13 mouse cellular contexts compared by ENCODE assay signal in the genomic region with DNA sequence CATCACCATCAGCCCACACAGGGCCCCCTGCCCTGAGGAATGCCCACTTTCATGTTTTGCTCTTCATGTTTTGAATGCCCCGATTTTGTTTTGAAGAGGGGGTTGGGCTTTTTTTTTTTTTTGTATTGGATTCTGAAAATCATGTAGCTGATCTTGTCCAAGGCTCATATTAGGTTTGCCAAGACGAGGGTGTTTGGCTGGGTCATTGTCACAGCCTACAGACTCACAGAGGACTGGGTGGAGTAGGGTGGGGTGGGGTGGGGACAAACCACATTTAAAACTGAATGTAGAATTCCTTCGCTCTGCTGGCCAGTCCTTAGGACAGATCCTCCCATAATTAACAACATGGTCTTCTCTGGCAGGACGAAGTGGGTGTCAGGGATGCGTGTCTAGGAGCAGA. TPM values are rescaled to one million over a fixed set of nuclear protein-coding genes. Genes with fewer than 3 reads are reported as not detected.
DNase-seq lines count a peak whose midpoint lies in the region; ATAC-seq and TF ChIP-seq lines count a peak whose summit lies in the region.
"Had no signal": no experiment of that assay in that cellular context is flagged by ENCODE, and none has a peak within 500 bp of the region (broad histone marks: within the 10 kb centered on the region; RNA-seq: fewer than 3 reads in every experiment).

No protein-coding gene starts in this region.

- no peak overlapping the region for H3K9ac ChIP-seq in hindbrain, embryonic 12.5 days
- no peak overlapping the region for H3K9ac ChIP-seq in hindbrain, embryonic 14.5 days
- peak overlapping the region; percentile 6; the same call in 1 of the 2 replicates for H3K9ac ChIP-seq in ES-Bruce4 (ENCODE audit: low read depth, poor library complexity, severe bottlenecking)
- H3K9ac ChIP-seq in limb, embryonic 15.5 days, result no peak overlapping the region
- H3K9ac ChIP-seq: hindbrain, embryonic 15.5 days had no signal

- H3K4me2 ChIP-seq in hindbrain, embryonic 12.5 days (replicated peaks), result peak overlapping the region; percentile 32; the same call in 1 of the 2 replicates
- no peak overlapping the region for H3K4me2 ChIP-seq in hindbrain, embryonic 14.5 days (replicated peaks)
- H3K4me2 ChIP-seq in limb, embryonic 15.5 days, result peak overlapping the region; percentile 29; the same call in 1 of the 2 replicates

- no peak for ATAC-seq in hindbrain, embryonic 12.5 days (ENCODE audit: low FRiP score)
- no peak for ATAC-seq in hindbrain, embryonic 14.5 days (ENCODE audit: low FRiP score)
- ATAC-seq in limb, embryonic 15.5 days (ENCODE audit: insufficient number of reproducible peaks, low FRiP score, low TSS enrichment, low read depth), result no peak
- no peak for ATAC-seq in granulocyte monocyte progenitor cell, adult 5-6 weeks (replicated peaks; ENCODE audit: poor library complexity, severe bottlenecking)

- no peak overlapping the region for H3K27ac ChIP-seq in hindbrain, embryonic 12.5 days
- H3K27ac ChIP-seq in hindbrain, embryonic 14.5 days, result no peak overlapping the region
- peak overlapping the region; percentile 17 for H3K27ac ChIP-seq in ES-Bruce4 (ENCODE audit: insufficient read depth, low read length)
- no peak overlapping the region for H3K27ac ChIP-seq in limb, embryonic 15.5 days
- H3K27ac ChIP-seq: hindbrain, embryonic 15.5 days had no signal

- TF ChIP-seq CTCF in E14TG2a.4 (conservative IDR thresholded peaks at IDR 0.05; ENCODE audit: low read length) (no peak), ES-Bruce4 (IDR thresholded peaks at IDR 0.05; ENCODE audit: low read depth, low read length) (no peak)

- WGBS in hindbrain, embryonic 12.5 days, result 62% methylated on average over 5 of the region's 5 CpGs
- 62% methylated on average over 5 of the region's 5 CpGs for WGBS in hindbrain, embryonic 14.5 days
- WGBS in limb, embryonic 15.5 days, result 42% methylated on average over 5 of the region's 5 CpGs

- no peaks in the 10 kb centered on the region for H3K27me3 ChIP-seq in hindbrain, embryonic 12.5 days
- no peaks in the 10 kb centered on the region for H3K27me3 ChIP-seq in hindbrain, embryonic 14.5 days (ENCODE audit: control insufficient read depth, insufficient read depth, low read length)
- H3K27me3 ChIP-seq in E14TG2a.4 (ENCODE audit: insufficient read depth, low read length), result peaks cover 5% of the 10 kb centered on the region; the same call in 1 of the 2 replicates
- H3K27me3 ChIP-seq in ES-Bruce4 (ENCODE audit: control insufficient read depth, insufficient read depth, low read length, poor library complexity, severe bottlenecking), result no peaks in the 10 kb centered on the region
- H3K27me3 ChIP-seq in limb, embryonic 15.5 days, result no peaks in the 10 kb centered on the region
- H3K27me3 ChIP-seq: hindbrain, embryonic 15.5 days had no signal

- no peaks in the 10 kb centered on the region for H3K9me3 ChIP-seq in hindbrain, embryonic 12.5 days (replicated peaks)
- no peaks in the 10 kb centered on the region for H3K9me3 ChIP-seq in hindbrain, embryonic 14.5 days (ENCODE audit: control insufficient read depth, low read length)
- H3K9me3 ChIP-seq in E14TG2a.4 (ENCODE audit: low read length) (peaks cover 4% of the 10 kb centered on the region; the same call in 1 of the 2 replicates), ES-Bruce4 (replicated peaks; ENCODE audit: control insufficient read depth, insufficient read depth, low read length, poor library complexity, severe bottlenecking) (no peaks in the 10 kb centered on the region)
- no peaks in the 10 kb centered on the region for H3K9me3 ChIP-seq in limb, embryonic 15.5 days
- H3K9me3 ChIP-seq: hindbrain, embryonic 15.5 days had no signal

- no peak for TF ChIP-seq EP300 in ES-Bruce4 (IDR thresholded peaks at IDR 0.05; ENCODE audit: insufficient read depth, low read depth, low read length)

- no peak for DNase-seq in hindbrain, embryonic 14.5 days (ENCODE audit: low spot score)
- no peak for DNase-seq in cerebellum, postnatal 4 days (ENCODE audit: low spot score in 2 of 2)
- DNase-seq: cerebellum, adult 9-10 months; kidney, adult 8-10 months; lung, postnatal 36 days; spleen, adult 18-20 months had no signal

- no peak overlapping the region for H3K4me3 ChIP-seq in hindbrain, embryonic 12.5 days
- H3K4me3 ChIP-seq in hindbrain, embryonic 14.5 days (replicated peaks; ENCODE audit: low read length), result no peak overlapping the region
- peak overlapping the region; percentile 43 for H3K4me3 ChIP-seq in E14TG2a.4 (replicated peaks; ENCODE audit: low read length)
- no peak overlapping the region for H3K4me3 ChIP-seq in ES-Bruce4 (ENCODE audit: low read depth, low read length)
- no peak overlapping the region for H3K4me3 ChIP-seq in limb, embryonic 15.5 days
- H3K4me3 ChIP-seq: hindbrain, embryonic 15.5 days had no signal

- H3K4me1 ChIP-seq in hindbrain, embryonic 12.5 days, result peaks cover 14% of the 10 kb centered on the region
- H3K4me1 ChIP-seq in hindbrain, embryonic 14.5 days (replicated peaks; ENCODE audit: control insufficient read depth, insufficient read depth, low read length), result peaks cover 5% of the 10 kb centered on the region
- peaks cover 73% of the 10 kb centered on the region for H3K4me1 ChIP-seq in E14TG2a.4 (replicated peaks; ENCODE audit: low read depth, low read length)
- H3K4me1 ChIP-seq in ES-Bruce4 (ENCODE audit: control insufficient read depth, insufficient read depth, low read length), result peaks cover 12% of the 10 kb centered on the region
- peaks cover 31% of the 10 kb centered on the region for H3K4me1 ChIP-seq in limb, embryonic 15.5 days

- no peak for TF ChIP-seq POLR2A in ES-Bruce4 (IDR thresholded peaks at IDR 0.05; ENCODE audit: insufficient read depth, low read length)

- no peaks in the 10 kb centered on the region for H3K36me3 ChIP-seq in hindbrain, embryonic 12.5 days
- no peaks in the 10 kb centered on the region for H3K36me3 ChIP-seq in hindbrain, embryonic 14.5 days (replicated peaks; ENCODE audit: control insufficient read depth, insufficient read depth)
- no peaks in the 10 kb centered on the region for H3K36me3 ChIP-seq in E14TG2a.4 (ENCODE audit: insufficient read depth, low read length)
- no peaks in the 10 kb centered on the region for H3K36me3 ChIP-seq in ES-Bruce4 (ENCODE audit: control insufficient read depth, insufficient read depth, low read length, poor library complexity, severe bottlenecking)
- H3K36me3 ChIP-seq in limb, embryonic 15.5 days, result no peaks in the 10 kb centered on the region
- H3K36me3 ChIP-seq: hindbrain, embryonic 15.5 days had no signal

RNA-seq across cellular contexts. Expression of a gene that starts 27.5 kb away (rescaled TPM):
- polyA plus RNA-seq in hindbrain, embryonic 12.5 days (2016; fragmentation: Nextera tagmentation; extraction: Ambion mirVana), result 0.39 and 0.65 TPM in 2 replicates
- 0.93 and 1.1 TPM in 2 replicates for polyA plus RNA-seq in hindbrain, embryonic 14.5 days (2014; fragmentation: Nextera tagmentation; extraction: Ambion mirVana)
- polyA plus RNA-seq in ES-Bruce4 (2011; ENCODE audit: insufficient read depth, insufficient read length, low read depth, missing spikeins), result not detected in 2 replicates
- 6.8 and 8.5 TPM in 2 replicates for polyA plus RNA-seq in limb, embryonic 15.5 days (2015; fragmentation: Nextera tagmentation; extraction: Ambion mirVana)
- total RNA-seq in granulocyte monocyte progenitor cell, adult 5-6 weeks (2014; fragmentation: Nextera tagmentation), result not detected in 2 replicates
- not detected in 2 replicates for total RNA-seq in granulocyte monocyte progenitor cell, adult 5-6 weeks (2017)
- total RNA-seq: CH12.LX had no signal

RNA-seq across cellular contexts. Expression of a gene that starts 45.5 kb away (rescaled TPM):
- 0.77 and 1.3 TPM in 2 replicates for polyA plus RNA-seq in hindbrain, embryonic 12.5 days (2016; fragmentation: Nextera tagmentation; extraction: Ambion mirVana)
- 7.5 and 7.8 TPM in 2 replicates for polyA plus RNA-seq in hindbrain, embryonic 14.5 days (2014; fragmentation: Nextera tagmentation; extraction: Ambion mirVana)
- polyA plus RNA-seq in ES-Bruce4 (2011; ENCODE audit: insufficient read depth, insufficient read length, low read depth, missing spikeins), result 1.1 and 1.2 TPM in 2 replicates
- 0.12 and 0.20 TPM in 2 replicates for polyA plus RNA-seq in limb, embryonic 15.5 days (2015; fragmentation: Nextera tagmentation; extraction: Ambion mirVana)
- total RNA-seq in granulocyte monocyte progenitor cell, adult 5-6 weeks (2014; fragmentation: Nextera tagmentation), result not detected in 2 replicates
- total RNA-seq in granulocyte monocyte progenitor cell, adult 5-6 weeks (2017), result not detected in 2 replicates
- total RNA-seq: CH12.LX had no signal
